Mouse (Mus musculus) liver, postnatal 0 days (tissue): ENCODE measurements around the gene Lamb2. TPM values are rescaled to one million over a fixed set of nuclear protein-coding genes. Genes with fewer than 3 reads are reported as not detected.
A peak's percentile ranks its signal among the peaks of the same experiment; 100 is the strongest.

Experiments used
- ATAC-seq: fragments of 200-750 bp; cut with Nextera tagmentation; 2 replicates; pipeline ENCODE4 v1.8.0; 2017; ENCODE audit warnings: mild to moderate bottlenecking, moderate library complexity
- DNase-seq: peaks from one replicate; pipeline ENCODE4 v3.0.0-alpha.2; 2016
- H3K27ac ChIP-seq: fragments of 300-500 bp; sonication (generic); 2 replicates; pipeline ENCODE4 v1.5.1; 2014; ENCODE audit warnings: antibody characterized with exemption, moderate library complexity, mild to moderate bottlenecking, low read depth
- H3K27me3 ChIP-seq: fragments of 300-500 bp; sonication (generic); 2 replicates; pipeline ENCODE4 v1.6.1; 2014; ENCODE audit warnings: low read length, control low read depth, mixed read lengths; ENCODE audit not compliant: insufficient read depth
- H3K36me3 ChIP-seq: fragments of 300-500 bp; sonication (generic); replicated peaks from 2 replicates; pipeline ENCODE4 v1.6.1; 2014; ENCODE audit warnings: mild to moderate bottlenecking, control low read depth, low read length, moderate library complexity, mixed read lengths; ENCODE audit not compliant: insufficient read depth
- H3K4me1 ChIP-seq: fragments of 300-500 bp; sonication (generic); 2 replicates; pipeline ENCODE4 v1.6.1; 2014; ENCODE audit warnings: antibody characterized with exemption, mild to moderate bottlenecking, control low read depth; ENCODE audit not compliant: insufficient read depth
- H3K4me2 ChIP-seq: fragments of 300-500 bp; sonication (generic); 2 replicates; pipeline ENCODE4 v1.6.1; 2014; ENCODE audit warnings: low read depth, mild to moderate bottlenecking, low read length, moderate library complexity, mixed read lengths
- H3K4me3 ChIP-seq: fragments of 300-500 bp; sonication (generic); 2 replicates; pipeline ENCODE4 v1.5.1; 2014; ENCODE audit warnings: low read depth, low read length
- H3K9ac ChIP-seq: fragments of 300-500 bp; sonication (generic); replicated peaks from 2 replicates; pipeline ENCODE4 v1.6.1; 2014; ENCODE audit warnings: mild to moderate bottlenecking, moderate library complexity
- H3K9me3 ChIP-seq: fragments of 300-500 bp; sonication (generic); 2 replicates; pipeline ENCODE4 v1.6.1; 2016; ENCODE audit warnings: mild to moderate bottlenecking, control low read depth, low read length, mixed read lengths
- CTCF ChIP-seq: sonication (generic); IDR thresholded peaks from 2 replicates; pipeline ENCODE4 v1.5.1; 2016; ENCODE audit warnings: antibody characterized with exemption, low read depth
- EP300 ChIP-seq: IDR thresholded peaks from 2 replicates; pipeline ENCODE4 v1.6.1; 2016; ENCODE audit warnings: antibody characterized with exemption, low read depth, mild to moderate bottlenecking
- WGBS: fragments of 180-500 bp; shearing (Covaris S2); extraction: QIAGEN DNeasy Blood & Tissue Kit; methylation state at CpG from one replicate; pipeline ENCODE4 v1.1.7; 2014; ENCODE audit not compliant: insufficient replicate concordance; 5-methylcytosine and 5-hydroxymethylcytosine counted together
- polyA plus RNA-seq: library from polyadenylated mRNA; unstranded; fragments of >200 nt; fragmentation: Nextera tagmentation; extraction: Ambion mirVana; gene quantifications from 2 replicates; pipeline ENCODE4 v1.2.1, GENCODE M21; 2015

Lamb2 gene
- polyA plus RNA-seq, 1 experiment from 2014 or later = 3.9 TPM

DNA sequence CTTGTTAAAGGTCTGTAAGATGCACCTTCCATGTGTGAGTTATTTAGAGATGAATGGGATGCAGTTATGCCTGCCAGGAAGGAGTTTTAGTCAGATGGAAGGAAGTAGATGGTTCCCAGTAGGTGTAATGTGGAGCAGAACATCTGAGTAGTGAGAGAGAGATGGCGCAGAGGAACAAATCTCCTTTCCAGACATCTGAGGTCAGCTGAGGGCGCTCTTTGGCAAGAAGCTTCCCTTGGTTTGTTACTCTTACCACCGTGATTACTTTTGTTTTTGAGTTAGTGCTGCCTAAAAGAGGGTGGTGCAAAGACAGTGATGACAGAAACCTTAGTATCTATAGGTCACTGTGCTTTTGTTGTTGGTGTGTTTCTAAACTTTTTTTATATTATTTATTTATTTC, 45.9 kb downstream of the Lamb2 start:
- H3K9ac ChIP-seq = no peak overlapping the region
- ATAC-seq = no peak
- no peak overlapping the region for H3K4me3 ChIP-seq
- H3K27me3 ChIP-seq = no peaks in the 10 kb centered on the region
- 0 out of 2 replicates have a peak, but pooled peaks cover 4% of the 10 kb centered on the region for H3K4me1 ChIP-seq
- TF ChIP-seq EP300 = no peak
- 0 out of 2 replicates have a peak, but pooled peaks have one; percentile 3 for TF ChIP-seq CTCF
- H3K4me2 ChIP-seq = no peak overlapping the region
- WGBS = 77% methylated on average over 3 of the region's 3 CpGs
- no peaks in the 10 kb centered on the region for H3K9me3 ChIP-seq
- DNase-seq = no peak
- H3K27ac ChIP-seq = no peak overlapping the region
- peaks cover 35% of the 10 kb centered on the region for H3K36me3 ChIP-seq

- WGBS = 76% methylated on average over 1 of the region's 1 CpGs
- H3K4me2 ChIP-seq = no peak overlapping the region
- no peak overlapping the region for H3K27ac ChIP-seq
- no peak overlapping the region for H3K9ac ChIP-seq
- H3K27me3 ChIP-seq = no peaks in the 10 kb centered on the region
- H3K9me3 ChIP-seq = no peaks in the 10 kb centered on the region
- ATAC-seq (no peak), DNase-seq (no peak)
- TF ChIP-seq EP300 (no peak), CTCF (no peak)
- H3K4me3 ChIP-seq = no peak overlapping the region
- peaks cover 69% of the 10 kb centered on the region for H3K36me3 ChIP-seq
- no peaks in the 10 kb centered on the region for H3K4me1 ChIP-seq
These were observed 51.4 kb downstream of the Lamb2 start for GRCm38 (mm10) chr9:108530954-108531353.

DNA sequence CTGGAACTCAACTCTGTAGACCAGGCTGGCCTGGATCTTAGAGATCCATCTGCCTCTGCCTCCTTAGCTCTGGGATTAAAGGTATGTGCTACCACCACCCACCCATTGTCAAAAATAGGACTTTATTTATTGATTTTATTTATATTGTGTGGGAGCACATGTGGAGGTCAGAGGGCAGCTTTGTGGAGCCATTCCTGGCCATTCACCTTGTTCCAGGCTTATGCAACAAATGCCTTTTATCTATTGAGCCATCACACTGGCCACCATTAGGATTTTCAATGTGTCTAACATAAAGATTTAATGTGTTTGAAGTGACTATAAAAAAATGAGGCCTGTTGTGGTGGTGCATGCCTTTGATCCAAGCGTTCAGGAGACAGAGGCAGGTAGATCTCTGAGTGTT, 52.0 kb downstream of the Lamb2 start:
- H3K36me3 ChIP-seq = peaks cover 72% of the 10 kb centered on the region
- ATAC-seq (no peak), DNase-seq (no peak)
- H3K4me1 ChIP-seq = no peaks in the 10 kb centered on the region
- no peak for TF ChIP-seq EP300
- no peaks in the 10 kb centered on the region for H3K27me3 ChIP-seq
- 87% methylated on average over 1 of the region's 1 CpGs for WGBS
- H3K4me3 ChIP-seq = no peak overlapping the region
- no peak overlapping the region for H3K9ac ChIP-seq
- H3K9me3 ChIP-seq = no peaks in the 10 kb centered on the region
- no peak overlapping the region for H3K27ac ChIP-seq
- no peak overlapping the region for H3K4me2 ChIP-seq

Other genes with a start within 250 kb of the Lamb2 start
- 20.0 and 20.8 TPM in 2 replicates for gene Dag1, start 215.8 kb upstream of the Lamb2 start, polyA plus RNA-seq
- 7.7 and 9.5 TPM in 2 replicates for gene Nicn1, start 189.3 kb upstream of the Lamb2 start, polyA plus RNA-seq
- gene Amt, start 182.9 kb upstream of the Lamb2 start, polyA plus RNA-seq = 10.9 and 13.5 TPM in 2 replicates
- gene Rhoa, start 173.6 kb upstream of the Lamb2 start, polyA plus RNA-seq = 163 and 165 TPM in 2 replicates
- gene Tcta, start 173.6 kb upstream of the Lamb2 start, polyA plus RNA-seq = 14.8 and 16.3 TPM in 2 replicates
- 3,657 and 3,917 TPM in 2 replicates for gene Gpx1, start 140.8 kb upstream of the Lamb2 start, polyA plus RNA-seq
- gene Usp4, start 131.9 kb upstream of the Lamb2 start, polyA plus RNA-seq = 35.9 and 38.2 TPM in 2 replicates
- 0.14 and 0.22 TPM in 2 replicates for gene 1700102P08Rik, start 86.9 kb upstream of the Lamb2 start, polyA plus RNA-seq
- gene Ccdc36, start 51.3 kb upstream of the Lamb2 start, polyA plus RNA-seq = 0.08 TPM in 1 of 2 replicates, not detected in the other
- gene BC048562, start 43.3 kb upstream of the Lamb2 start, polyA plus RNA-seq = not detected in 2 replicates
- 16.1 and 19.3 TPM in 2 replicates for gene Ccdc71, start 19.2 kb upstream of the Lamb2 start, polyA plus RNA-seq
- 8.5 and 9.1 TPM in 2 replicates for gene Klhdc8b, start 18.2 kb upstream of the Lamb2 start, polyA plus RNA-seq
- 13.8 and 17.0 TPM in 2 replicates for gene Usp19, start 10.9 kb downstream of the Lamb2 start, polyA plus RNA-seq
- gene Qars, start 28.0 kb downstream of the Lamb2 start, polyA plus RNA-seq = 33.0 and 33.3 TPM in 2 replicates
- gene Qrich1, start 37.1 kb downstream of the Lamb2 start, polyA plus RNA-seq = 26.2 and 27.1 TPM in 2 replicates
- gene Impdh2, start 80.5 kb downstream of the Lamb2 start, polyA plus RNA-seq = 45.6 and 49.5 TPM in 2 replicates
- gene Ndufaf3, start 87.7 kb downstream of the Lamb2 start, polyA plus RNA-seq = 26.5 and 26.8 TPM in 2 replicates
- gene Dalrd3, start 90.2 kb downstream of the Lamb2 start, polyA plus RNA-seq = 18.8 and 20.2 TPM in 2 replicates
- gene Wdr6, start 99.0 kb downstream of the Lamb2 start, polyA plus RNA-seq = 4.5 and 5.7 TPM in 2 replicates
- gene P4htm, start 117.9 kb downstream of the Lamb2 start, polyA plus RNA-seq = 0.40 and 0.41 TPM in 2 replicates
- 16.3 and 19.8 TPM in 2 replicates for gene Arih2, start 169.7 kb downstream of the Lamb2 start, polyA plus RNA-seq
- 104 and 114 TPM in 2 replicates for gene Slc25a20, start 182.4 kb downstream of the Lamb2 start, polyA plus RNA-seq
- 8.2 and 9.7 TPM in 2 replicates for gene Prkar2a, start 209.6 kb downstream of the Lamb2 start, polyA plus RNA-seq